Mouse (Mus musculus): ENCODE measurements around the gene Olfr1043. TPM values are rescaled to one million over a fixed set of nuclear protein-coding genes. Genes with fewer than 3 reads are reported as not detected.

The Olfr1043 gene
- polyA plus RNA-seq, 1 experiment from 2014 or later = not detected

Other genes with a start within 250 kb of the Olfr1043 start
- gene Olfr1026, start 246.0 kb downstream of the Olfr1043 start, polyA plus RNA-seq (2016; fragmentation: Nextera tagmentation; extraction: Ambion mirVana) = not detected in 2 replicates
- gene Olfr1028, start 217.1 kb downstream of the Olfr1043 start, polyA plus RNA-seq (2016; fragmentation: Nextera tagmentation; extraction: Ambion mirVana) = not detected in 2 replicates
- gene Olfr1029, start 193.6 kb downstream of the Olfr1043 start, polyA plus RNA-seq (2016; fragmentation: Nextera tagmentation; extraction: Ambion mirVana) = not detected in 2 replicates
- not detected in 2 replicates for gene Olfr1030, start 188.2 kb downstream of the Olfr1043 start, polyA plus RNA-seq (2016; fragmentation: Nextera tagmentation; extraction: Ambion mirVana)
- not detected in 2 replicates for gene Olfr1031, start 177.2 kb downstream of the Olfr1043 start, polyA plus RNA-seq (2016; fragmentation: Nextera tagmentation; extraction: Ambion mirVana)
- not detected in 2 replicates for gene Olfr1032, start 162.0 kb downstream of the Olfr1043 start, polyA plus RNA-seq (2016; fragmentation: Nextera tagmentation; extraction: Ambion mirVana)
- gene Olfr1033, start 146.9 kb downstream of the Olfr1043 start, polyA plus RNA-seq (2016; fragmentation: Nextera tagmentation; extraction: Ambion mirVana) = 0.78 TPM in 1 of 2 replicates, not detected in the other
- not detected in 2 replicates for gene Olfr1034, start 121.7 kb downstream of the Olfr1043 start, polyA plus RNA-seq (2016; fragmentation: Nextera tagmentation; extraction: Ambion mirVana)
- not detected in 2 replicates for gene Olfr1036, start 93.5 kb downstream of the Olfr1043 start, polyA plus RNA-seq (2016; fragmentation: Nextera tagmentation; extraction: Ambion mirVana)
- not detected in 2 replicates for gene Olfr1037, start 80.1 kb downstream of the Olfr1043 start, polyA plus RNA-seq (2016; fragmentation: Nextera tagmentation; extraction: Ambion mirVana)
- not detected in 2 replicates for gene Olfr1039, start 31.6 kb downstream of the Olfr1043 start, polyA plus RNA-seq (2016; fragmentation: Nextera tagmentation; extraction: Ambion mirVana)
- not detected in 2 replicates for gene Olfr1040, start 20.8 kb downstream of the Olfr1043 start, polyA plus RNA-seq (2016; fragmentation: Nextera tagmentation; extraction: Ambion mirVana)
- gene Olfr1042, start 5.7 kb downstream of the Olfr1043 start, polyA plus RNA-seq (2016; fragmentation: Nextera tagmentation; extraction: Ambion mirVana) = not detected in 2 replicates
- gene Olfr1044, start 10.3 kb upstream of the Olfr1043 start, polyA plus RNA-seq (2016; fragmentation: Nextera tagmentation; extraction: Ambion mirVana) = not detected in 2 replicates
- not detected in 2 replicates for gene Olfr52, start 18.2 kb upstream of the Olfr1043 start, polyA plus RNA-seq (2016; fragmentation: Nextera tagmentation; extraction: Ambion mirVana)
- gene Olfr1045, start 35.5 kb upstream of the Olfr1043 start, polyA plus RNA-seq (2016; fragmentation: Nextera tagmentation; extraction: Ambion mirVana) = not detected in 2 replicates
- not detected in 2 replicates for gene Olfr1046, start 51.8 kb upstream of the Olfr1043 start, polyA plus RNA-seq (2016; fragmentation: Nextera tagmentation; extraction: Ambion mirVana)
- not detected in 2 replicates for gene Olfr1047, start 63.9 kb upstream of the Olfr1043 start, polyA plus RNA-seq (2016; fragmentation: Nextera tagmentation; extraction: Ambion mirVana)
- gene Olfr1048, start 72.8 kb upstream of the Olfr1043 start, polyA plus RNA-seq (2016; fragmentation: Nextera tagmentation; extraction: Ambion mirVana) = not detected in 2 replicates
- gene Olfr1049, start 90.8 kb upstream of the Olfr1043 start, polyA plus RNA-seq (2016; fragmentation: Nextera tagmentation; extraction: Ambion mirVana) = not detected in 2 replicates
- not detected in 2 replicates for gene Olfr1051, start 111.6 kb upstream of the Olfr1043 start, polyA plus RNA-seq (2016; fragmentation: Nextera tagmentation; extraction: Ambion mirVana)
- not detected in 2 replicates for gene Olfr1052, start 124.9 kb upstream of the Olfr1043 start, polyA plus RNA-seq (2016; fragmentation: Nextera tagmentation; extraction: Ambion mirVana)
- not detected in 2 replicates for gene Olfr1053, start 147.8 kb upstream of the Olfr1043 start, polyA plus RNA-seq (2016; fragmentation: Nextera tagmentation; extraction: Ambion mirVana)
- not detected in 2 replicates for gene Olfr1054, start 167.9 kb upstream of the Olfr1043 start, polyA plus RNA-seq (2016; fragmentation: Nextera tagmentation; extraction: Ambion mirVana)
- gene Olfr1055, start 182.8 kb upstream of the Olfr1043 start, polyA plus RNA-seq (2016; fragmentation: Nextera tagmentation; extraction: Ambion mirVana) = not detected in 2 replicates
- gene Olfr1056, start 194.9 kb upstream of the Olfr1043 start, polyA plus RNA-seq (2016; fragmentation: Nextera tagmentation; extraction: Ambion mirVana) = not detected in 2 replicates
- gene Olfr1057, start 210.9 kb upstream of the Olfr1043 start, polyA plus RNA-seq (2016; fragmentation: Nextera tagmentation; extraction: Ambion mirVana) = not detected in 2 replicates
- gene Olfr1058, start 221.0 kb upstream of the Olfr1043 start, polyA plus RNA-seq (2016; fragmentation: Nextera tagmentation; extraction: Ambion mirVana) = not detected in 2 replicates
- not detected in 2 replicates for gene Olfr1061, start 246.5 kb upstream of the Olfr1043 start, polyA plus RNA-seq (2016; fragmentation: Nextera tagmentation; extraction: Ambion mirVana)